Mouse (Mus musculus) bone marrow macrophage, adult 2 months (primary cell): ENCODE results near the gene Npc1l1.

Source experiments
- CTCF ChIP-seq: IDR thresholded peaks from 2 replicates; pipeline ENCODE4 v1.5.1; 2012; ENCODE audit warnings: low read depth, mild to moderate bottlenecking, low read length, moderate library complexity
- POLR2A ChIP-seq: IDR thresholded peaks from 2 replicates; pipeline ENCODE4 v1.6.1; 2012; ENCODE audit warnings: mild to moderate bottlenecking, low read depth, low read length, borderline replicate concordance

DNA sequence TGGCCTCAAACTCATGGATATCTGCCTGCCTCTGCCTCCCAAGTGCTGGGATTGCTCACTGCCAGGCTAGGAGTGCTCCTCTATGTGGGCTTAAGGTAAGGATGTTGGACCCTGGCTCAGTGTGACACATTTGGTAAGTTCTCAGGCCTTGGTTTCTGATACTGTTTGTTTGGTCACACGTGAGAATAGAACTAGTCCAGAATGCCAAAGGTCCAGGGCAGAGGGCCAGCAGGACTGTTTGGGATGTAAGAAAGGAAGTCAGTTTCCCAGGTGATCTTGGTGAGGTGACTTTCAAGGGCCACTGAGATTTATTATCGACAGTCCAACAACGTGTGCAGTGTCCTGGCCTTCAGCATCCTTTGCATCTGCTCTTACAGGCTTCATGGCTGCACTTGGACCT lies 46.5 kb upstream of the Npc1l1 start:
- no peak for TF ChIP-seq CTCF
- TF ChIP-seq POLR2A = no peak
